Mouse (Mus musculus): ENCODE measurements around the gene Gm37240. TPM values are rescaled to one million over a fixed set of nuclear protein-coding genes. Genes with fewer than 3 reads are reported as not detected.

Gene Gm37240
- polyA plus RNA-seq, 1 experiment from 2014 or later = 0.21 TPM

- H3K4me2 ChIP-seq = no peak overlapping the region
- H3K4me1 ChIP-seq (replicated peaks) = peaks cover 5% of the 10 kb centered on the region
- WGBS (ENCODE audit: insufficient replicate concordance) = 86% methylated on average over 6 of the region's 6 CpGs
- H3K9ac ChIP-seq = no peak overlapping the region
- H3K9me3 ChIP-seq (replicated peaks) = no peaks in the 10 kb centered on the region
- H3K36me3 ChIP-seq = peaks cover 15% of the 10 kb centered on the region
- H3K4me3 ChIP-seq (replicated peaks) = no peak overlapping the region
- no peaks in the 10 kb centered on the region for H3K27me3 ChIP-seq
- H3K27ac ChIP-seq = no peak overlapping the region
- no peak for DNase-seq
- no peak for ATAC-seq (ENCODE audit: low read depth)
Observed at GRCm38 (mm10) chr3:85618885-85619284, 268.4 kb downstream of the Gm37240 start.

GRCm38 (mm10) chr3:85616389-85616788 is 270.9 kb downstream of the Gm37240 start:
- peak; percentile 63 for ATAC-seq (ENCODE audit: low read depth)
- H3K36me3 ChIP-seq = peaks cover 14% of the 10 kb centered on the region
- WGBS (ENCODE audit: insufficient replicate concordance) = 33% methylated on average over 1 of the region's 1 CpGs

DNA sequence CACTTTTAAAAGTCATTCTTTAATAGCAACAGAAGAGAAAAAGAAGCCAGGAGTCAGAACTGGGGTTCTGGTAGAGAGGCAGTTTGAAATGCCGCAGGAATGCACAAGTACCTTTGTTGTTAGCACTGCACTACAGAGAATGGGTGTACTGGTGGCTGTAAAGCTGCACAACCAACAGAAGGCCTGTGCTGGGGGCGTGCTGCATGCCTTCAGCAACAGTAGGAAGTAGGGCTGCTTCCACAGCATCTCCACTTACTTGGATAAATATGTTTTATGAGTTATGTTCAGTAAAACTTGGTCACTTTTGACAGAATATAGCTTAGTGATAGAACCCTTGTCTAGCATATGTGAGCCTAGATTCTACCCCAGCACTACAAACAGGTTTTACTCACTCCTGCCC is 279.6 kb downstream of the Gm37240 start:
- Histone ChIP-seq H3K4me3 (replicated peaks) (no peak overlapping the region), H3K9me3 (replicated peaks) (no peaks in the 10 kb centered on the region), H3K27me3 (no peaks in the 10 kb centered on the region), H3K27ac (no peak overlapping the region), H3K9ac (no peak overlapping the region), H3K4me2 (no peak overlapping the region), H3K36me3 (peaks cover 8% of the 10 kb centered on the region; the same call in 1 of the 2 replicates), H3K4me1 (replicated peaks) (no peaks in the 10 kb centered on the region)
- ATAC-seq (ENCODE audit: low read depth) (no peak), DNase-seq (no peak)
- WGBS (ENCODE audit: insufficient replicate concordance) = 83% methylated on average over 2 of the region's 2 CpGs

More at GRCm38 (mm10) chr3:85616389-85616788, 270.9 kb downstream of the Gm37240 start:
- DNase-seq = peak; percentile 7
- peaks cover 5% of the 10 kb centered on the region for H3K4me1 ChIP-seq (replicated peaks)
- no peaks in the 10 kb centered on the region for H3K27me3 ChIP-seq
- H3K9me3 ChIP-seq (replicated peaks) = no peaks in the 10 kb centered on the region
- no peak overlapping the region for H3K4me3 ChIP-seq (replicated peaks)
- no peak overlapping the region for H3K27ac ChIP-seq
- no peak overlapping the region for H3K4me2 ChIP-seq
- H3K9ac ChIP-seq = no peak overlapping the region

DNA sequence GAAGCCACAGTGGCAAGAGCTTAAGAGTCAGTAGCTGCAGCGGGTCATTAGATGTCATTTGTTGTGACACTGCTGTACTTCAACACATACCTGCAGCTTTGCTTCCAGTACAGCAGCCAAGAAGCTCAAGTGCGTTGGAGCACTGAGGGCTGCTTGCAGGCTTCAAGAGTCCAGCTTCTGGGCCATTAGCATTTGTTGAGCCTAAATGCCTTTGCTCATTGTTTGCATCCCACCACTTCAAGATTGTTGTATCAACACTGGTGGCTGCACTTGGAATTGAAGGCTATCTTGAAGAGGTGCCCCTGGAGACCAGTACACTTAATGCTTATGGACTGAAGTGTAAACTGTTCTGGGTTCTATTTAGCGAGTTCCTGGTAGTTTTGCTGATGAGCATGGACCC is 280.4 kb downstream of the Gm37240 start:
- ATAC-seq (ENCODE audit: low read depth) = no peak

GRCm38 (mm10) chr3:85603811-85604210 is 283.5 kb downstream of the Gm37240 start:
- no peaks in the 10 kb centered on the region for H3K27me3 ChIP-seq
- H3K36me3 ChIP-seq = peaks cover 4% of the 10 kb centered on the region; the same call in 1 of the 2 replicates
- ATAC-seq (ENCODE audit: low read depth) (no peak), DNase-seq (no peak)
- no peaks in the 10 kb centered on the region for H3K9me3 ChIP-seq (replicated peaks)
- no peak overlapping the region for H3K9ac ChIP-seq
- no peak overlapping the region for H3K4me3 ChIP-seq (replicated peaks)
- no peak overlapping the region for H3K27ac ChIP-seq
- 90% methylated on average over 1 of the region's 1 CpGs for WGBS (ENCODE audit: insufficient replicate concordance)
- peaks cover 8% of the 10 kb centered on the region for H3K4me1 ChIP-seq (replicated peaks)
- no peak overlapping the region for H3K4me2 ChIP-seq

More for the DNA sequence above, 280.4 kb downstream of the Gm37240 start:
- peaks cover 2% of the 10 kb centered on the region for H3K4me1 ChIP-seq (replicated peaks)
- H3K4me2 ChIP-seq = no peak overlapping the region
- no peak overlapping the region for H3K9ac ChIP-seq
- no peaks in the 10 kb centered on the region for H3K9me3 ChIP-seq (replicated peaks)
- 72% methylated on average over 3 of the region's 3 CpGs for WGBS (ENCODE audit: insufficient replicate concordance)
- H3K4me3 ChIP-seq (replicated peaks) = no peak overlapping the region
- no peak overlapping the region for H3K27ac ChIP-seq
- no peaks in the 10 kb centered on the region for H3K27me3 ChIP-seq
- peaks cover 8% of the 10 kb centered on the region; the same call in 1 of the 2 replicates for H3K36me3 ChIP-seq
- DNase-seq = no peak

GRCm38 (mm10) chr3:85601841-85602305 is 285.4 kb downstream of the Gm37240 start:
- WGBS (ENCODE audit: insufficient replicate concordance) = 49% methylated on average over 3 of the region's 3 CpGs
- H3K27me3 ChIP-seq = no peaks in the 10 kb centered on the region
- no peak overlapping the region for H3K4me3 ChIP-seq (replicated peaks)
- DNase-seq = no peak
- no peaks in the 10 kb centered on the region for H3K9me3 ChIP-seq (replicated peaks)
- peaks cover 8% of the 10 kb centered on the region for H3K4me1 ChIP-seq (replicated peaks)
- no peak overlapping the region for H3K4me2 ChIP-seq
- H3K9ac ChIP-seq = no peak overlapping the region
- peaks cover 4% of the 10 kb centered on the region; the same call in 1 of the 2 replicates for H3K36me3 ChIP-seq
- no peak for ATAC-seq (ENCODE audit: low read depth)
- H3K27ac ChIP-seq = no peak overlapping the region

- H3K4me3 ChIP-seq (replicated peaks) = no peak overlapping the region
- no peak overlapping the region for H3K27ac ChIP-seq
- DNase-seq (no peak), ATAC-seq (ENCODE audit: low read depth) (no peak)
- no peak overlapping the region for H3K9ac ChIP-seq
- peaks cover 3% of the 10 kb centered on the region; the same call in 1 of the 2 replicates for H3K36me3 ChIP-seq
- H3K4me1 ChIP-seq (replicated peaks) = peaks cover 8% of the 10 kb centered on the region
- WGBS (ENCODE audit: insufficient replicate concordance) = 70% methylated on average over 3 of the region's 3 CpGs
- no peak overlapping the region for H3K4me2 ChIP-seq
- H3K9me3 ChIP-seq (replicated peaks) = no peaks in the 10 kb centered on the region
- H3K27me3 ChIP-seq = no peaks in the 10 kb centered on the region
Observed at GRCm38 (mm10) chr3:85599526-85599925, 287.8 kb downstream of the Gm37240 start.

- H3K9me3 ChIP-seq (replicated peaks) = no peaks in the 10 kb centered on the region
- H3K4me1 ChIP-seq (replicated peaks) = peaks cover 26% of the 10 kb centered on the region
- WGBS (ENCODE audit: insufficient replicate concordance) = 73% methylated on average over 3 of the region's 3 CpGs
- H3K36me3 ChIP-seq = no peaks in the 10 kb centered on the region
- no peak overlapping the region for H3K4me3 ChIP-seq (replicated peaks)
- no peaks in the 10 kb centered on the region for H3K27me3 ChIP-seq
- no peak overlapping the region for H3K4me2 ChIP-seq
- H3K9ac ChIP-seq = no peak overlapping the region
- no peak overlapping the region for H3K27ac ChIP-seq
- DNase-seq = no peak
- ATAC-seq (ENCODE audit: low read depth) = no peak
Observed at GRCm38 (mm10) chr3:85594452-85594851, 292.9 kb downstream of the Gm37240 start.

DNA sequence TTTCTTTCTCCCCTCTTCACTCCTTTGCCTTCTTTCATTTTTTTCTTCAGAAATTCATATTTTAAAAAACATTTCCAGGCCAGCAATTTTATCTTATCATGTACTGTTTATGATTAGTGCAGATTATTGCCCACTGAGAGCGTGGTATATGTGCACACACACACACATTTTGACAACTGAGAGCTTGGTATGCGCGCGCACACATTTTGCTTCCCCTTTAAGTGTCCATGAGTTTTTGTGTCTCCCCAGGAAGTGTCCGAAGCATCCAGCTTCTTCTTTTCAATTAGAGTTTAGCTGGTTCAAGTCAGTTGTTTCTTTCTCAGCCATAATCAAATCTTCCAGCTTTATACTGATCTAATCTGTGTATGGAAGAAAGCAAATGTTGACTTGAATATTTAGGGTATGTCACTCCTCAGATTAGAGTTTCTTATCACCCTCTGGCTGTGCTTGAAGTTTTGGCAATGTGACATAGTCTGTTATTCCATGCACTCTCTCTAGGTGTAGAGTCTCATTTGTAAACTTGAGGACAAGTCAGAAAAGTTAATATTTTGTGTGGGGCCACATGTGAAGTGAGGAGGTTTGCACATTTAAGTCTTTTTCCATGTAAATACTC is 294.6 kb downstream of the Gm37240 start:
- Histone ChIP-seq H3K9me3 (replicated peaks) (no peaks in the 10 kb centered on the region), H3K4me1 (replicated peaks) (peaks cover 39% of the 10 kb centered on the region), H3K9ac (no peak overlapping the region), H3K36me3 (no peaks in the 10 kb centered on the region), H3K4me2 (no peak overlapping the region; the same call in 1 of the 2 replicates), H3K27ac (peak overlapping the region; percentile 69), H3K27me3 (no peaks in the 10 kb centered on the region), H3K4me3 (replicated peaks) (no peak overlapping the region)
- no peak for ATAC-seq (ENCODE audit: low read depth)
- no peak for DNase-seq
- WGBS (ENCODE audit: insufficient replicate concordance) = 57% methylated on average over 5 of the region's 5 CpGs

DNA sequence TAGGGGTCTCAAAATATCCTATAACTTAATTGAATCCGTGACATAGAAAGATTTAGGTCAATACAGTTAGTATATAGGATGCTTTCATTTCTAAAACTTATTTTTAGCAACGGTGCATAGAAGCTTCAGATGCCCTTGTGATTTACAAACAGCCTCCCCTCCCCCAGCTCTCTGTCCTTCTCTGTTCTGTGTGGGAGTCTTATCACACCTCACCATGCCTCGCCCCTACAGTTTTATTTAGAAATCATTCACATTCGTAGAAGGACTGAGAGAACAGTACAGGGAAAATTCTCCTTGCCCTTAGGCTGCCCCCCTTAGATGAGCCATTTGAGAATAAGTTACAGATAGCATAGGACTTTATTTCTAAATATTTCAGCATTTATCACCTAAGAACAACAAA is 295.3 kb downstream of the Gm37240 start:
- WGBS (ENCODE audit: insufficient replicate concordance) = 22% methylated on average over 4 of the region's 4 CpGs
- ATAC-seq (ENCODE audit: low read depth) = peak; percentile 87
- no peak overlapping the region for H3K27ac ChIP-seq
- peaks cover 45% of the 10 kb centered on the region for H3K4me1 ChIP-seq (replicated peaks)
- no peak overlapping the region for H3K9ac ChIP-seq
- DNase-seq = peak; percentile 63
- peak overlapping the region; percentile 20; the same call in 1 of the 2 replicates for H3K4me2 ChIP-seq
- no peak overlapping the region for H3K4me3 ChIP-seq (replicated peaks)
- H3K36me3 ChIP-seq = no peaks in the 10 kb centered on the region
- H3K9me3 ChIP-seq (replicated peaks) = no peaks in the 10 kb centered on the region
- no peaks in the 10 kb centered on the region for H3K27me3 ChIP-seq

DNA sequence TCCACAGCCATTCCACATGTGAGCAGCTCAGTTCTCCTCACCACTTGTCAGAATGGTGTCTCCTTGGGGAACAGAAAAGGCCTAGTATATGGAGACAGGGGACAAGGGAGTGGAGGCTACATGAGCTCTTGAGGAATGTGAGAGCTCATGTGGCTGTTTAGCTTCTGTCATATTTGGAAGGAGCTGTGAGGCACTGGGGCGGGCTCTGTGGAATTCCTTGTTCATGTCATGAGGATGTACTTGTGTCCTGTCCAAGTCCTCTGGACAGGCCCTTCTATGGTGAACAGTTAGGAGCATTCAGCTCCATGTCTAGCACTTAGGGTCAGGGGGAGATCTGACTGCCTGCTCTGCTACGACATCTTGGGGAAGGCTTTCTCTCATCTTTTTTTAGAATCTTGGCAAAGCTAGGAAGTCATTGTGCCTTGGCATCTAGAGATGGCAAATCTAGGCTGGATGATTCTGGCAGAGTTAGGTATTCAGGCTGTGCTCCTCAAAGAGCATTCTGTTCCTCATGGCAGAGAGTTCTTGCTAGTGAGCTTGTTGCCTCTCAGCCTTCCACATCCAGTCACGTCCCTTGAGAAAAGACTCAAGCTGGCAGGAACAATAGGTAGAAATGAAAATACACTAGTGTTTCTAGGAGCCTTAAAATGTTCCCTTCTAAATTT is 297.1 kb downstream of the Gm37240 start:
- ATAC-seq (ENCODE audit: low read depth) (no peak), DNase-seq (no peak)
- no peaks in the 10 kb centered on the region for H3K36me3 ChIP-seq
- H3K27me3 ChIP-seq = no peaks in the 10 kb centered on the region
- 86% methylated on average over 3 of the region's 3 CpGs for WGBS (ENCODE audit: insufficient replicate concordance)
- no peak overlapping the region for H3K4me3 ChIP-seq (replicated peaks)
- no peaks in the 10 kb centered on the region for H3K9me3 ChIP-seq (replicated peaks)
- H3K9ac ChIP-seq = no peak overlapping the region
- peaks cover 62% of the 10 kb centered on the region for H3K4me1 ChIP-seq (replicated peaks)
- no peak overlapping the region for H3K27ac ChIP-seq
- no peak overlapping the region for H3K4me2 ChIP-seq

All from liver, embryonic 13.5 days (tissue).